Mouse (Mus musculus): ENCODE measurements at regions not wholly inside any gene's neighbourhood (a gene's known extent, or its start where the extent isn't known, plus 50 kb on each side); places are given as distances from the start of the nearest gene placed in this dataset.
A peak's percentile ranks its signal among the peaks of the same experiment; 100 is the strongest.

DNA sequence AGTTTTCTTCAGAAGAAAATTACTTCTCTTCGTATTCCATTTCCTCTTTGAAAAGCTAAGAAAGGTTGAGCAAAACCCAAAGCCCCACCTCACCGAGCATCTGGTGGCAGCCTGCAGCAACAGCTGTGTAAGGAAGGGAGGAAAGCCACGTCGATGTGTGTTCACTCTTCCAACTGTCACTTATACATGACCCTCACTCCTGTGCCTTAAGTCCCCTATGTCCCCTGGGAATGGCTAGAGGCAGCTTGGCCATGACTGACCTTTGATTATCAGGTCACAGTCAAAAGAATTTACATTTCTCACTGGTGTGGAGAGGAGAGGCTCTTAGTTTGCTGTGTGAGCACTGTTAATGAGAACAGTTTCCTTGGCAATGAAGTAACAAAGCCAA, 266.8 kb upstream of the Nr5a2 start:
- Histone ChIP-seq H3K36me3 (ENCODE audit: control insufficient read depth, insufficient read depth) (no peaks in the 10 kb centered on the region), H3K27me3 (ENCODE audit: control insufficient read depth, insufficient read depth, low read depth, low read length) (no peaks in the 10 kb centered on the region), H3K4me2 (ENCODE audit: low read depth, low read length) (no peak overlapping the region), H3K9me3 (replicated peaks; ENCODE audit: control insufficient read depth, low read length) (no peaks in the 10 kb centered on the region), H3K9ac (ENCODE audit: low read depth, low read length) (no peak overlapping the region), H3K4me3 (ENCODE audit: low read depth, low read length) (no peak overlapping the region), H3K27ac (ENCODE audit: low read length) (no peak overlapping the region), H3K4me1 (ENCODE audit: control insufficient read depth, low read depth, low read length) (no peaks in the 10 kb centered on the region)
- 63% methylated on average over 4 of the region's 4 CpGs for WGBS (ENCODE audit: insufficient replicate concordance)
- no peak for ATAC-seq (ENCODE audit: low read depth)

DNA sequence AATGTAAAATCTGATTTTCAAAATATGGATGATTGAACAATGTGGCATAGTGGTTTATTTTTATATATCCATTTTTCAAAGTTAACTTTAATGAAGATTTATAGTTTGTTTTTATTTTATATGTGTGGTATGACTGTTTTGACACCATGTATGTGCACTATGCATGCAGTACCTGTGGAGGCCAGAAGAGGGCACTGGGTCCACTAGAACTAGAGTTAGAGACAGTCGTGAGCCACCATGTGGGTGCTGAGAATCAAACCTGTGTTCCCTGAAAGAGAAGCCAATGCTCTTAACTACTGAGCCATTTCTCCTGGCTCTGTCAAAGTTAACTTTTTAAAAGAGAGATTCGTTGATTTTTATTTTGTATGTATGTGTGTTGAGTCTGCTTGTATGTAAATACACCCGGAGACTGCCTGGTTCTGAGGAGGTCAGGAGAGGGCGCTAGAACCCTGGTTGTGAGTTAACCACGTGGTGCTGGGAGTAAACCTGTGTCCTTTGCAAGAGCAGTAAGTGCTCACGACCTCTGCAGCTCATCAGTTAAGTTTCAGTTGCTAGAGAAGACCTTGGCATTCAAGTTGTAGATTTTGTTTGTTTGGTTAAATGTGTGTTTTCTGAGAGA, 266.3 kb upstream of the Nr5a2 start:
- Histone ChIP-seq H3K4me1 (ENCODE audit: control insufficient read depth, low read depth, low read length) (no peaks in the 10 kb centered on the region), H3K4me3 (ENCODE audit: low read depth, low read length) (no peak overlapping the region), H3K9me3 (replicated peaks; ENCODE audit: control insufficient read depth, low read length) (no peaks in the 10 kb centered on the region), H3K9ac (ENCODE audit: low read depth, low read length) (no peak overlapping the region), H3K27me3 (ENCODE audit: control insufficient read depth, insufficient read depth, low read depth, low read length) (no peaks in the 10 kb centered on the region), H3K27ac (ENCODE audit: low read length) (no peak overlapping the region), H3K36me3 (ENCODE audit: control insufficient read depth, insufficient read depth) (no peaks in the 10 kb centered on the region), H3K4me2 (ENCODE audit: low read depth, low read length) (no peak overlapping the region)
- no peak for ATAC-seq (ENCODE audit: low read depth)
- 62% methylated on average over 6 of the region's 6 CpGs for WGBS (ENCODE audit: insufficient replicate concordance)

DNA sequence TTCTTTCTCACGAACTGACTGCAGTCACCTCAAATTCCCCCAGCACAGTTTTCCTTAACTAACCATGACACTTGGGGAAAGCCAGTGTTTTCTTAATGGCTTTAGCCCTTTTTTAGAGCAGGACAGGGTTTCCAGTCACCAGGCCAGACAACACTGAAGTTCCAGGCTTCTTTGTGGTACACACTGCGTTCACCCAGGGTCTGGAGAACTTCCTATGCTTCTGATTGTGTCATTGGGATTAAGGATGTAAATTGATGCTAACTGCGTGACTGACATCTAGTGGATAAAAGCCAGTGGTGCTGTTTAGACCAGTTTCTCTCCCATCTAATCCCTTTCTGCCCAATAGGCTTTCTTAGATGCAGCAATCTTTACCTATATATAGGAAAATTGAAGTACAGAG, 265.2 kb upstream of the Nr5a2 start:
- H3K36me3 ChIP-seq (ENCODE audit: control insufficient read depth, insufficient read depth): no peaks in the 10 kb centered on the region
- H3K9me3 ChIP-seq (replicated peaks; ENCODE audit: control insufficient read depth, low read length): no peaks in the 10 kb centered on the region
- H3K4me2 ChIP-seq (ENCODE audit: low read depth, low read length): no peak overlapping the region
- H3K9ac ChIP-seq (ENCODE audit: low read depth, low read length): no peak overlapping the region
- no peaks in the 10 kb centered on the region for H3K27me3 ChIP-seq (ENCODE audit: control insufficient read depth, insufficient read depth, low read depth, low read length)
- ATAC-seq (ENCODE audit: low read depth): no peak
- no peak overlapping the region for H3K27ac ChIP-seq (ENCODE audit: low read length)
- WGBS (ENCODE audit: insufficient replicate concordance): 19% methylated on average over 3 of the region's 3 CpGs
- no peak overlapping the region for H3K4me3 ChIP-seq (ENCODE audit: low read depth, low read length)
- H3K4me1 ChIP-seq (ENCODE audit: control insufficient read depth, low read depth, low read length): no peaks in the 10 kb centered on the region

DNA sequence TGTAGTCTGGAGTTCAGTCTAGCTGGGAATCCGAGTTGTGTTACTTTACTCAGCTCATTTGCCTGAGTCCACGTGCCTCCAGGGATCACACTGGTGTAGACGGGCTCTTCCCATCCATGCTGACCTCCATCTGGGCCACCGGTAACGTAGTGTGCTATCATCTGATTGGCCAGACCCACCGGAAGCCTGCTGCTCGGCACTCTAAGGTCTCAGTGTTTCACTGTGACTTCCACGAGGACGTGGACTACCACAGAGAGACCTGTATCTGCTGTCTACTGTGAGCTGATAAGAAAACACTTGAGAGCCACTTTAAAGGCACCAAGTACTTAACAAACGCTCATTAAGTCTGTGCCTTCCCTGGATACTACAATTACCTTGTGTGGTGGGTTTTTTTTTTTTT, 262.8 kb upstream of the Nr5a2 start:
- H3K4me2 ChIP-seq (ENCODE audit: low read depth, low read length): 0 out of 2 replicates have a peak overlapping the region, but pooled peaks have one; percentile 6
- 30% methylated on average over 10 of the region's 10 CpGs for WGBS (ENCODE audit: insufficient replicate concordance)
- no peaks in the 10 kb centered on the region for H3K9me3 ChIP-seq (replicated peaks; ENCODE audit: control insufficient read depth, low read length)
- ATAC-seq (ENCODE audit: low read depth): 0 out of 2 replicates have a peak, but pooled peaks have one; percentile 30
- H3K27me3 ChIP-seq (ENCODE audit: control insufficient read depth, insufficient read depth, low read depth, low read length): no peaks in the 10 kb centered on the region
- no peak overlapping the region for H3K4me3 ChIP-seq (ENCODE audit: low read depth, low read length)
- no peak overlapping the region for H3K27ac ChIP-seq (ENCODE audit: low read length)
- H3K9ac ChIP-seq (ENCODE audit: low read depth, low read length): no peak overlapping the region
- H3K4me1 ChIP-seq (ENCODE audit: control insufficient read depth, low read depth, low read length): no peaks in the 10 kb centered on the region
- H3K36me3 ChIP-seq (ENCODE audit: control insufficient read depth, insufficient read depth): no peaks in the 10 kb centered on the region

DNA sequence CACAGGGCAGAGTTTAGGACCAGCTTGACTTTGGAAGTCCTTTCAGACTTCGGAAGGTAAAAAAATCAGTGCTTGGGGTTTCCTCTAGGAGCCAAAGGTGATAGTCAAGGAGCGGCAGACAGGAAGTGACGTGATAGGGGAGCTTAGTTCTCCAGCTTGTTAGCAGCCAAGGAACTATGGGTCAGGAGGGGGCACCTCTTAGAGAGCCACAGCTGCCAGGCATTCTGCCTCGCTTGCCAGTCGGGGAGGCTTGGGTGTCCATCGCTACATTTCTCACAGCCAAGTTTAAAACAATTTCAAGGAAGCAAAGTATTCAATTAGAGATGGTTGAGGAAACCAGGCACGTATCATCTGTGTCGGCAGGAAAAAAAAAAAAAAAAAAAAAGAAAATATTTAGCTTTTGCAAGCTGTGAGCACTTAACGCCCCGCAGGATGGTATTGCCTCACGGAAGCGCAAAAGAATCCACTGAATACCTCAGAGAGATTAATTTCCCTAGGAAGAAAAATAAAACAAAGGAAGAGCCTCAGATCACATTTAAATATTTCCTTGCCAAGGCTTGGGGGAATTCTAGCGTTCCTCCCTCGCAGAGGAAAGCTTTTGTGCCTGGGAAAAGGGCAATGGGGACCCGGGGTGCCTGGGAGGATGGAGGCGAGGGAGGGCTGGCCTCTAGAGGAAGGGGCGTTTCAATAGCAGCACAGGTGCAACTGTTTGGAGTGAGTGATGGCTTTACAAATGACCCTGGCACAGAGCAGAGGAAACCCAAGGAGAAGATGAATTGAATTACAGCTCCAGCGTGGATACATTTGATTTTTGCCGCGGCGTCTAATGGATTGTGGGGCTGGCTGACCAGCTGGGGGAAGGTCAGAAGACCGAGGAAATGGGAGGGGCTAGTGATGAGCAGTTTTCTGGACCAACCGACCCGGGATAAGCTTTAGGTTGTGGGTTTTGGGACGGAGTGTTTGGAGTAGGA, 261.1 kb upstream of the Nr5a2 start:
- no peaks in the 10 kb centered on the region for H3K4me1 ChIP-seq (ENCODE audit: control insufficient read depth, low read depth, low read length)
- no peaks in the 10 kb centered on the region for H3K27me3 ChIP-seq (ENCODE audit: control insufficient read depth, insufficient read depth, low read depth, low read length)
- ATAC-seq (ENCODE audit: low read depth): no peak
- H3K9ac ChIP-seq (ENCODE audit: low read depth, low read length): no peak overlapping the region
- H3K4me3 ChIP-seq (ENCODE audit: low read depth, low read length): no peak overlapping the region
- H3K4me2 ChIP-seq (ENCODE audit: low read depth, low read length): peak overlapping the region; percentile 7; the same call in 1 of the 2 replicates
- H3K9me3 ChIP-seq (replicated peaks; ENCODE audit: control insufficient read depth, low read length): no peaks in the 10 kb centered on the region
- no peaks in the 10 kb centered on the region for H3K36me3 ChIP-seq (ENCODE audit: control insufficient read depth, insufficient read depth)
- H3K27ac ChIP-seq (ENCODE audit: low read length): no peak overlapping the region
- 14% methylated on average over 25 of the region's 25 CpGs for WGBS (ENCODE audit: insufficient replicate concordance)

DNA sequence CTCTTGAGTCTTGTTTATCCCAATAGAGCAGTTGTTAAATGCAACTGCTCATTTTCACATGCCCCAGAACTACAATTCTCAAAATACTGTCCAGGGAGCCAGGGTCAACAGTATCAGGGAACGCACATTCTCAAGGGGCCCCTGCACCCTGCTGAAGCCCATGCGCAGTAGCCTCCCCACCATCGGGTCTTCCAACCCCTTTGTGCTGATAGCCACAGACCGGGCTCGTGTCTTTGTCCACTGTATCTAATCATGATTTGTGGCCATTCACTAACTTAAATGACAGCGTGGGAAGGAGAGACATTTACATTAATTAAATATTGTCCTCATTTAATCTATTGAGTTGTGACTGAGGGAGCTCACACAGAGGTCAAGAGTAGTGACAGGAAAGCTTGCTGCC, 260.0 kb upstream of the Nr5a2 start:
- no peak for ATAC-seq (ENCODE audit: low read depth)
- no peak overlapping the region for H3K9ac ChIP-seq (ENCODE audit: low read depth, low read length)
- H3K36me3 ChIP-seq (ENCODE audit: control insufficient read depth, insufficient read depth): no peaks in the 10 kb centered on the region
- no peak overlapping the region for H3K4me3 ChIP-seq (ENCODE audit: low read depth, low read length)
- no peak overlapping the region for H3K4me2 ChIP-seq (ENCODE audit: low read depth, low read length)
- H3K27ac ChIP-seq (ENCODE audit: low read length): no peak overlapping the region
- H3K27me3 ChIP-seq (ENCODE audit: control insufficient read depth, insufficient read depth, low read depth, low read length): no peaks in the 10 kb centered on the region
- H3K9me3 ChIP-seq (replicated peaks; ENCODE audit: control insufficient read depth, low read length): no peaks in the 10 kb centered on the region
- no peaks in the 10 kb centered on the region for H3K4me1 ChIP-seq (ENCODE audit: control insufficient read depth, low read depth, low read length)
- 62% methylated on average over 6 of the region's 6 CpGs for WGBS (ENCODE audit: insufficient replicate concordance)

DNA sequence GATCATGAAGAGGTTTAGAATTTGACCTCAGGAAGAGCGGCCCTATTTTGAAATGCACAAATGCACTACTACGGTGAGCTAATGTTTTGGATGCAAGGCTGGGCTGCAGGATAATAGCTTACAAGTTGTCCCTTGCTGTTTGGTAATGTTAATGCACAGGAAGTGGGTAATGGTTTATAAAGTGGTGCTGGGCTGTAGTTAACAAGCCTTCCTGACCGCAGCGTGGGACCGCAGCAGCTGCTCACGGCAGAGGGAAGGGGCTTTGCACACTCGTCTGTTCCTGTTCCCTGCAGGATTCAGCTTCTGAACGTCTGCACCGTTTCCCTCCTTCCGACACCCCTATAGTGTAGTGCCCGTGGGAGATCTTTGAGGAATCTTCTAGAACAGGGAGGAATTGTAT, 258.4 kb upstream of the Nr5a2 start:
- Histone ChIP-seq H3K27ac (ENCODE audit: low read length) (no peak overlapping the region), H3K9me3 (replicated peaks; ENCODE audit: control insufficient read depth, low read length) (no peaks in the 10 kb centered on the region), H3K27me3 (ENCODE audit: control insufficient read depth, insufficient read depth, low read depth, low read length) (no peaks in the 10 kb centered on the region), H3K9ac (ENCODE audit: low read depth, low read length) (no peak overlapping the region), H3K4me2 (ENCODE audit: low read depth, low read length) (no peak overlapping the region), H3K4me1 (ENCODE audit: control insufficient read depth, low read depth, low read length) (no peaks in the 10 kb centered on the region), H3K36me3 (ENCODE audit: control insufficient read depth, insufficient read depth) (no peaks in the 10 kb centered on the region), H3K4me3 (ENCODE audit: low read depth, low read length) (no peak overlapping the region)
- ATAC-seq (ENCODE audit: low read depth): no peak
- 56% methylated on average over 11 of the region's 11 CpGs for WGBS (ENCODE audit: insufficient replicate concordance)

DNA sequence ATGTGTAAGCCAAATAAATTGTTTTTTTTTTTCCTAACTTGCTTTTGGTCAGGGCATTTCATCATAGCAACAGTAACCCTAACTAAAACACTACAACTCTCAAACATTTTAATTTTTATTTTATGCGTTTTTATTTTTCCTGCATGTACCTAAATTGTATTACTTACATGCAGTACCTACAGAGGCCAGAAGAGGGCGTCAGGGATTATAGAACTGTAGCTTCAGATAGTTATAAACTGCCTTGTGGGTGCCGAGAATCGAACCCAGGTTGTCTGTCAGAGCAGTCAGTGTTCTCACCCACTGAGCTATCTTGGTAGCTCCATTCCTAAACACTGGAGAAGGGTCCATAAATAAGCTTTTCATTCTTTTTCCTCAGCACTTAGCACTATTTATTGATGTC, 257.8 kb upstream of the Nr5a2 start:
- Histone ChIP-seq H3K4me1 (ENCODE audit: control insufficient read depth, low read depth, low read length) (no peaks in the 10 kb centered on the region), H3K4me3 (ENCODE audit: low read depth, low read length) (no peak overlapping the region), H3K9me3 (replicated peaks; ENCODE audit: control insufficient read depth, low read length) (no peaks in the 10 kb centered on the region), H3K27me3 (ENCODE audit: control insufficient read depth, insufficient read depth, low read depth, low read length) (no peaks in the 10 kb centered on the region), H3K36me3 (ENCODE audit: control insufficient read depth, insufficient read depth) (no peaks in the 10 kb centered on the region), H3K27ac (ENCODE audit: low read length) (no peak overlapping the region), H3K9ac (ENCODE audit: low read depth, low read length) (no peak overlapping the region), H3K4me2 (ENCODE audit: low read depth, low read length) (no peak overlapping the region)
- no peak for ATAC-seq (ENCODE audit: low read depth)
- 56% methylated on average over 4 of the region's 4 CpGs for WGBS (ENCODE audit: insufficient replicate concordance)

DNA sequence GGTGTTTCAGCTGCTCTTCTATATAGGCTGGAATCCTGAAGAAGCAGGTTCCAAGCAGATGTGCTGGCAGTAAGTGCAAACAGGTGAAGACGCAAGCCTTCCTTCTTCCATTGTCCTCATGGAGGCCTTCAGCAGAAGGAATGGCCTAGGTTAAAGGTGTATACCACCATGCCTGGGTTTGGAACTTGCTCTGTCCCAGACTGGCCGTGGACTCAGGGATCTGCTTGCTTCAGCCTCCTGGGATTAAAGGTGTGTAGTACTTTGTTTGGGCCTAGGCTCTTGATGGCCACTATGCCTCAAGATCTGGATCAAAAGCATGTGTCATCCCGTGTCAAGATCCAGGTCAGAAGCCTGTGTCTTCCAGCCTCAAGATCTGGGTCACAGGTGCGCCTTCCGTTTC, 257.0 kb upstream of the Nr5a2 start:
- ATAC-seq (ENCODE audit: low read depth): no peak
- no peak overlapping the region for H3K27ac ChIP-seq (ENCODE audit: low read length)
- no peak overlapping the region for H3K4me2 ChIP-seq (ENCODE audit: low read depth, low read length)
- no peaks in the 10 kb centered on the region for H3K9me3 ChIP-seq (replicated peaks; ENCODE audit: control insufficient read depth, low read length)
- H3K36me3 ChIP-seq (ENCODE audit: control insufficient read depth, insufficient read depth): no peaks in the 10 kb centered on the region
- no peak overlapping the region for H3K4me3 ChIP-seq (ENCODE audit: low read depth, low read length)
- H3K4me1 ChIP-seq (ENCODE audit: control insufficient read depth, low read depth, low read length): no peaks in the 10 kb centered on the region
- no peak overlapping the region for H3K9ac ChIP-seq (ENCODE audit: low read depth, low read length)
- WGBS (ENCODE audit: insufficient replicate concordance): 76% methylated on average over 5 of the region's 5 CpGs
- H3K27me3 ChIP-seq (ENCODE audit: control insufficient read depth, insufficient read depth, low read depth, low read length): no peaks in the 10 kb centered on the region

Measured in liver, embryonic 16.5 days (tissue).